Mouse (Mus musculus) limb, embryonic 14.5 days (tissue): ENCODE data around the gene Ubxn10. TPM values are rescaled to one million over a fixed set of nuclear protein-coding genes. Genes with fewer than 3 reads are reported as not detected.

Experiments
- ATAC-seq: fragments of 200-750 bp; cut with Nextera tagmentation; 2 replicates; pipeline ENCODE4 v1.8.0; 2017; ENCODE audit warnings: low read depth, moderate number of reproducible peaks, moderate TSS enrichment; ENCODE audit not compliant: low FRiP score
- DNase-seq: peaks from one replicate; pipeline ENCODE4 v3.0.0-alpha.2; 2015; ENCODE audit warnings: low spot score
- H3K27ac ChIP-seq: fragments of 300-500 bp; sonication (generic); replicated peaks from 2 replicates; pipeline ENCODE4 v1.5.1; 2014; ENCODE audit warnings: low read depth, mild to moderate bottlenecking, low read length, moderate library complexity, mixed read lengths
- H3K27me3 ChIP-seq: fragments of 300-500 bp; sonication (generic); 2 replicates; pipeline ENCODE4 v1.6.1; 2014; ENCODE audit warnings: low read length, mixed read lengths; ENCODE audit not compliant: control insufficient read depth, insufficient read depth
- H3K36me3 ChIP-seq: fragments of 300-500 bp; sonication (generic); 2 replicates; pipeline ENCODE4 v1.6.1; 2014; ENCODE audit warnings: mild to moderate bottlenecking, low read length, moderate library complexity, mixed read lengths; ENCODE audit not compliant: control insufficient read depth, insufficient read depth
- H3K4me1 ChIP-seq: fragments of 300-500 bp; sonication (generic); 2 replicates; pipeline ENCODE4 v1.6.1; 2014; ENCODE audit warnings: antibody characterized with exemption, low read length, mixed read lengths; ENCODE audit not compliant: control insufficient read depth, insufficient read depth
- H3K4me2 ChIP-seq: fragments of 300-500 bp; sonication (generic); replicated peaks from 2 replicates; pipeline ENCODE4 v1.6.1; 2014; ENCODE audit warnings: low read depth, mild to moderate bottlenecking, low read length, moderate library complexity; ENCODE audit not compliant: severe bottlenecking
- H3K4me3 ChIP-seq: fragments of 300-500 bp; sonication (generic); replicated peaks from 2 replicates; pipeline ENCODE4 v1.5.1; 2014; ENCODE audit warnings: low read length
- H3K9ac ChIP-seq: fragments of 300-500 bp; sonication (generic); 2 replicates; pipeline ENCODE4 v1.6.1; 2014; ENCODE audit warnings: mild to moderate bottlenecking, low read depth, low read length, moderate library complexity; ENCODE audit not compliant: severe bottlenecking
- H3K9me3 ChIP-seq: fragments of 300-500 bp; sonication (generic); 2 replicates; pipeline ENCODE4 v1.6.1; 2016; ENCODE audit warnings: low read length; ENCODE audit not compliant: control insufficient read depth
- POLR2A ChIP-seq: fragments of 200-500 bp; IDR thresholded peaks from 2 replicates; pipeline ENCODE4 v1.8.0; 2012; ENCODE audit warnings: inconsistent platforms, mild to moderate bottlenecking, moderate library complexity, borderline replicate concordance; ENCODE audit not compliant: insufficient read depth, insufficient read length; ENCODE audit errors: extremely low read depth
- WGBS: fragments of 180-500 bp; shearing (Covaris S2); extraction: QIAGEN DNeasy Blood & Tissue Kit; methylation state at CpG from one replicate; pipeline ENCODE4 v1.1.7; 2014; 5-methylcytosine and 5-hydroxymethylcytosine counted together
- polyA plus RNA-seq, 2 experiments: library from polyadenylated mRNA; depleted of rRNA in 1 of 2; stranded (reverse) in 1 of 2; unstranded in 1 of 2; fragments of >200 nt; fragmentation: Nextera tagmentation in 1 of 2; extraction: Ambion mirVana in 1 of 2; gene quantifications; 2 replicates each; pipeline versions ENCODE4 v1.2.1 to v1.2.3; 2012 to 2014

The Ubxn10 gene
- polyA plus RNA-seq, 2 experiments: 0.88 to 1.0 TPM

DNA sequence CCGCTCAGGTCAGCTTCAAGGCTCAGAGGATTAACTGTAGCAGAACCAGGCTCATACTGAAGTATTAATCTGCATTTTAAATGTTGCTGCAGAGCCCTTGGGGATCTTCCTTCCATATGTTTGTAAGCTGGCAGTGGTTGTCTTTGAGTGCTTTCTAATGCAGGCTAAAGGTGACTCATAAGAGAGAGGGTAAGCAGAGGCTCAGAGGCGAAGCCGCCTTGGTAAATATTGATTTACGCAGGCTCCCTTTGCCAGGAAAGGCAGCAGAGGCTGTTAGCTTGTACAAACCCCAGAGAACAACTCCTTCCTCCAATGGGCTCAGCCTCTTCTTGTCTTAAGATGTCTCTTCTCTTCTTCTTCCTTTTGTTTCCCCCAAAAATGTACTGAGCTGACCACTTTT is 64.8 kb downstream of the Ubxn10 start:
- 68% methylated on average over 4 of the region's 4 CpGs for WGBS
- no peaks in the 10 kb centered on the region for H3K4me1 ChIP-seq
- H3K9ac ChIP-seq: no peak overlapping the region
- no peak for TF ChIP-seq POLR2A
- no peak for DNase-seq
- no peak overlapping the region for H3K4me2 ChIP-seq
- ATAC-seq: no peak
- H3K27me3 ChIP-seq: no peaks in the 10 kb centered on the region
- H3K9me3 ChIP-seq: no peaks in the 10 kb centered on the region
- no peak overlapping the region for H3K4me3 ChIP-seq
- H3K36me3 ChIP-seq: no peaks in the 10 kb centered on the region
- H3K27ac ChIP-seq: no peak overlapping the region

DNA sequence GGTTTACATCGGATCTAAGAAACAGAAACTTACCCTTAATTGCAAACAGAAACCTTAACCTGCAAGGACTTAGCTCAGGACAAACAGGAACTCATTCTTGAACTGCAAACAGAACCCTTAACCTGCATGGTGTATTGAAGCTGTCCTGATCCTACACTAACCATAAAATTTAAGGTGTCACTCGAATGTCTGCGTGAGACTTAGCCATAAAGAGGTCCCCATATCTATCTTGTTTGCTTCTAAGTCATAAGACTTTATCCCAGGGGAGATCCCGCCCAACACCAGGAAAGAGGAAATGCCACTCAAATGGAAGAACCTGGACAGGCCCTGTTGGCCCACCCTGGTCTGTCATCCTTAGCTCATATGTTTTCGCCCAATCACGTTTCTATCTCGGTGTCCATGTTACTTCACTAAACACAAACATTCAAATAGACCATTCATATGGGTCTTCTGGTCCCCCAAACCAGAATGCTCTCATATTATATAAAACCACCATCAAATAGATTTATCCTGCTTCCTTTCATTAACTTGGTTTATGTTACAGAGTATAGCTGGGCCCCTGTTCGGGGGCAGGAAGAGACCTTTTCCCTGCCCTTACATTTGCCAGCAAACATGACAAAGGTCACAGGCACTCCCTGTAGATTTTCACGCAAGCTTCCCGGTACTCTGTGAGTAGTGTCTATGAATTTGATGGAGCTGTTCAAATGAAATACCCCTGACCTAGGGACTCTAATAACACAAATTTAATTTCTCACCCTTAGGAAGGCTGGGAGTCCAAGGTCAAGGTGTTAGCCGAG is 66.7 kb downstream of the Ubxn10 start:
- ATAC-seq (no peak), DNase-seq (no peak)
- Histone ChIP-seq H3K4me1 (no peaks in the 10 kb centered on the region), H3K4me2 (no peak overlapping the region), H3K9ac (no peak overlapping the region), H3K36me3 (no peaks in the 10 kb centered on the region), H3K27me3 (no peaks in the 10 kb centered on the region), H3K9me3 (no peaks in the 10 kb centered on the region), H3K27ac (no peak overlapping the region), H3K4me3 (no peak overlapping the region)
- no peak for TF ChIP-seq POLR2A
- 76% methylated on average over 11 of the region's 11 CpGs for WGBS

DNA sequence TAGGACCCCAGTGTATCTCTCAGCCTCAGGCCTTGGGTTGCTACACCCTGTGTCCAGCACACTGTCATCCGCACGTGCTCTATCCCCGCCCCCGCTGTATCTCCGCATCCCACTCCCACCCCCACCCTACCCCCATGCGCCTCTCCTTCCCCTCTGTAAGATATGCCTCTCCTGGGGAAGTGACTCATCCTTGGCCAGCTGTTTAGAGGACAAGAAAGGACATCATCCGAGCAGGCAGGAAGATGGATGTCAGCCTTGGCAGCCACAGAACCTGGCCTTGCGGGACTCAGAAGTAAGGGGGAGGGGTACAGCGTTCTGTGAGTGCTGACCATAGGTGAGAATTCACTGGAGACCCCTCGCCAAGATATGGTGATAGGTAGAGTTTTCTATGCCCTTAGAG is 70.4 kb downstream of the Ubxn10 start:
- no peak overlapping the region for H3K4me3 ChIP-seq
- H3K4me2 ChIP-seq: no peak overlapping the region
- H3K27ac ChIP-seq: no peak overlapping the region
- 72% methylated on average over 10 of the region's 10 CpGs for WGBS
- H3K9ac ChIP-seq: no peak overlapping the region
- DNase-seq (no peak), ATAC-seq (no peak)
- no peak for TF ChIP-seq POLR2A
- H3K4me1 ChIP-seq: no peaks in the 10 kb centered on the region
- no peaks in the 10 kb centered on the region for H3K9me3 ChIP-seq
- no peaks in the 10 kb centered on the region for H3K27me3 ChIP-seq
- no peaks in the 10 kb centered on the region for H3K36me3 ChIP-seq

DNA sequence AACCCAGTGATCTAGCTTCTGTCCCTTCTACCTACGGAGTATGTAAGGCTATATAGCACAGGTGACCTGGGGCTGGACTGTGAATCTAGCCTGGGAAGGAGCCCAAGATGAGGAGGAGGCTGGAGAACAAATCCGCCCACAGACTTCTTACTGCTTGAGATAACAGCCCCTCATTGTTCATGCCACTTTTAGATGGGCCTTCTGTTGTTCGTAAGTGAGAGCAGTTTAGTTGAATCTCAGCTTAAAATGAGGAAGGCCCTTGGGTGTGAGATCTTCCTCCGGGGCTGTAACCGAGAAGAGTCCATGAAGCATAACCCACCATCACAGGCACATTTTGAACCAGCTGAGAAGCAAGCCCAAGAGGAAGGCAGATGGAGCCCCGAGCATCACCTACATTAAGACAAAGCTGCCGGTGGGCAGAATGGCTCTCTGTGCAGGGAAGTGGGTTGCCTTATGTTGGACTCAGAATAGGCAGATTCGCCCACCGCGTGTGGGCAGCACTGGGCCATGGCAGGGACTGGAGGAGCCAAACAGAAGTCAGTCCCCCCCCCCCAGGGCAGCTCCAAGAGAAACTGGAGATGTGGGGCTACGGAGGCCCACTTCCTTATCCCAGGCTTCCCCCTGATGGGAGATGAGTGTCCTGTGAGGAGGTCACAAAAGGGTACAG is 76.9 kb downstream of the Ubxn10 start:
- Histone ChIP-seq H3K4me1 (no peaks in the 10 kb centered on the region), H3K4me2 (no peak overlapping the region), H3K4me3 (no peak overlapping the region), H3K27me3 (no peaks in the 10 kb centered on the region), H3K9ac (no peak overlapping the region), H3K36me3 (no peaks in the 10 kb centered on the region), H3K9me3 (no peaks in the 10 kb centered on the region), H3K27ac (no peak overlapping the region)
- WGBS: 86% methylated on average over 11 of the region's 11 CpGs
- ATAC-seq: no peak
- TF ChIP-seq POLR2A: no peak
- DNase-seq: no peak

Other genes starting within 250 kb of the Ubxn10 start
- 0.04 TPM in 2 replicates for gene Vwa5b1, start 101.3 kb downstream of the Ubxn10 start, polyA plus RNA-seq (2012; rRNA removed)
- 0.03 TPM in 1 of 2 replicates, not detected in the other for gene Vwa5b1, start 101.3 kb downstream of the Ubxn10 start, polyA plus RNA-seq (2014; fragmentation: Nextera tagmentation; extraction: Ambion mirVana)
- 0.12 and 0.26 TPM in 2 replicates for gene Pla2g2c, start 12.4 kb downstream of the Ubxn10 start, polyA plus RNA-seq (2012; rRNA removed)
- gene Pla2g2c, start 12.4 kb downstream of the Ubxn10 start, polyA plus RNA-seq (2014; fragmentation: Nextera tagmentation; extraction: Ambion mirVana): 0.12 and 0.28 TPM in 2 replicates
- gene Pla2g2f, start 20.5 kb upstream of the Ubxn10 start, polyA plus RNA-seq (2012; rRNA removed): 9.7 and 11.9 TPM in 2 replicates
- 9.6 and 15.7 TPM in 2 replicates for gene Pla2g2f, start 20.5 kb upstream of the Ubxn10 start, polyA plus RNA-seq (2014; fragmentation: Nextera tagmentation; extraction: Ambion mirVana)
- gene Pla2g2d, start 38.6 kb upstream of the Ubxn10 start, polyA plus RNA-seq (2012; rRNA removed): 0.06 and 0.15 TPM in 2 replicates
- gene Pla2g2d, start 38.6 kb upstream of the Ubxn10 start, polyA plus RNA-seq (2014; fragmentation: Nextera tagmentation; extraction: Ambion mirVana): 0.10 and 0.55 TPM in 2 replicates
- gene Pla2g5, start 126.3 kb upstream of the Ubxn10 start, polyA plus RNA-seq (2012; rRNA removed): 1.3 and 1.7 TPM in 2 replicates
- 0.62 and 0.73 TPM in 2 replicates for gene Pla2g5, start 126.3 kb upstream of the Ubxn10 start, polyA plus RNA-seq (2014; fragmentation: Nextera tagmentation; extraction: Ambion mirVana)
- gene Gm13030, start 136.8 kb upstream of the Ubxn10 start, polyA plus RNA-seq (2012; rRNA removed): not detected in 2 replicates
- gene Gm13030, start 136.8 kb upstream of the Ubxn10 start, polyA plus RNA-seq (2014; fragmentation: Nextera tagmentation; extraction: Ambion mirVana): not detected in 2 replicates
- 0.09 TPM in 1 of 2 replicates, not detected in the other for gene Pla2g2e, start 140.8 kb upstream of the Ubxn10 start, polyA plus RNA-seq (2012; rRNA removed)
- not detected in 2 replicates for gene Pla2g2e, start 140.8 kb upstream of the Ubxn10 start, polyA plus RNA-seq (2014; fragmentation: Nextera tagmentation; extraction: Ambion mirVana)
- gene Otud3, start 176.8 kb upstream of the Ubxn10 start, polyA plus RNA-seq (2012; rRNA removed): 7.0 and 8.2 TPM in 2 replicates
- 2.7 and 4.2 TPM in 2 replicates for gene Otud3, start 176.8 kb upstream of the Ubxn10 start, polyA plus RNA-seq (2014; fragmentation: Nextera tagmentation; extraction: Ambion mirVana)
- gene Rnf186, start 229.9 kb upstream of the Ubxn10 start, polyA plus RNA-seq (2012; rRNA removed): not detected in 2 replicates
- not detected in 2 replicates for gene Rnf186, start 229.9 kb upstream of the Ubxn10 start, polyA plus RNA-seq (2014; fragmentation: Nextera tagmentation; extraction: Ambion mirVana)
- gene Tmco4, start 235.7 kb upstream of the Ubxn10 start, polyA plus RNA-seq (2012; rRNA removed): 4.2 and 4.8 TPM in 2 replicates
- 4.7 and 4.8 TPM in 2 replicates for gene Tmco4, start 235.7 kb upstream of the Ubxn10 start, polyA plus RNA-seq (2014; fragmentation: Nextera tagmentation; extraction: Ambion mirVana)